Mouse (Mus musculus) heart, embryonic 16.5 days (tissue): ENCODE data around the gene St6galnac3. TPM values are rescaled to one million over a fixed set of nuclear protein-coding genes. Genes with fewer than 3 reads are reported as not detected.

ENCODE experiments used
- ATAC-seq: fragments of 200-750 bp; cut with Nextera tagmentation; replicated peaks from 2 replicates; pipeline ENCODE4 v1.8.0; 2017; ENCODE audit warnings: moderate number of reproducible peaks; ENCODE audit not compliant: insufficient read depth, low FRiP score; ENCODE audit errors: extremely low read depth
- H3K27ac ChIP-seq: fragments of 300-500 bp; sonication (generic); 2 replicates; pipeline ENCODE4 v1.5.1; 2014; ENCODE audit warnings: mild to moderate bottlenecking, low read length, control low read depth, moderate library complexity
- H3K27me3 ChIP-seq: fragments of 300-500 bp; sonication (generic); 2 replicates; pipeline ENCODE4 v1.6.1; 2014; ENCODE audit warnings: low read length, mixed read lengths; ENCODE audit not compliant: control insufficient read depth, insufficient read depth
- H3K36me3 ChIP-seq: fragments of 300-500 bp; sonication (generic); 2 replicates; pipeline ENCODE4 v1.6.1; 2014; ENCODE audit not compliant: control insufficient read depth, insufficient read depth
- H3K4me1 ChIP-seq: fragments of 300-500 bp; sonication (generic); 2 replicates; pipeline ENCODE4 v1.6.1; 2014; ENCODE audit warnings: low read length, mixed read lengths; ENCODE audit not compliant: control insufficient read depth, insufficient read depth
- H3K4me2 ChIP-seq: fragments of 300-500 bp; sonication (generic); 2 replicates; pipeline ENCODE4 v1.6.1; 2014; ENCODE audit warnings: low read depth, mild to moderate bottlenecking, control low read depth, low read length
- H3K4me3 ChIP-seq: fragments of 300-500 bp; sonication (generic); 2 replicates; pipeline ENCODE4 v1.5.1; 2014; ENCODE audit warnings: mild to moderate bottlenecking, control low read depth, low read length
- H3K9ac ChIP-seq: fragments of 300-500 bp; sonication (generic); 2 replicates; pipeline ENCODE4 v1.6.1; 2014; ENCODE audit warnings: low read length, control low read depth
- H3K9me3 ChIP-seq: fragments of 300-500 bp; sonication (generic); replicated peaks from 2 replicates; pipeline ENCODE4 v1.6.1; 2016; ENCODE audit warnings: low read length; ENCODE audit not compliant: control insufficient read depth
- WGBS: fragments of 180-500 bp; shearing (Covaris S2); extraction: QIAGEN DNeasy Blood & Tissue Kit; methylation state at CpG from one replicate; pipeline ENCODE4 v1.1.7; 2014; 5-methylcytosine and 5-hydroxymethylcytosine counted together
- polyA plus RNA-seq: library from polyadenylated mRNA; unstranded; fragments of >200 nt; fragmentation: Nextera tagmentation; extraction: Ambion mirVana; gene quantifications from 2 replicates; pipeline ENCODE4 v1.2.1, GENCODE M21; 2015

St6galnac3 gene
- polyA plus RNA-seq, 1 experiment from 2014 or later = 20.8 TPM

- Histone ChIP-seq H3K36me3 (no peaks in the 10 kb centered on the region), H3K4me1 (no peaks in the 10 kb centered on the region), H3K4me3 (no peak overlapping the region), H3K27me3 (no peaks in the 10 kb centered on the region), H3K9ac (no peak overlapping the region), H3K27ac (no peak overlapping the region), H3K9me3 (no peaks in the 10 kb centered on the region), H3K4me2 (no peak overlapping the region)
- ATAC-seq = no peak
- WGBS = 77% methylated on average over 11 of the region's 11 CpGs
Observed at GRCm38 (mm10) chr3:153605767-153606098, 119.2 kb downstream of the St6galnac3 start.

- Histone ChIP-seq H3K27ac (no peak overlapping the region), H3K9ac (no peak overlapping the region), H3K27me3 (no peaks in the 10 kb centered on the region), H3K4me3 (no peak overlapping the region), H3K9me3 (no peaks in the 10 kb centered on the region), H3K36me3 (no peaks in the 10 kb centered on the region), H3K4me2 (no peak overlapping the region), H3K4me1 (no peaks in the 10 kb centered on the region)
- ATAC-seq = no peak
- WGBS = 85% methylated on average over 19 of the region's 19 CpGs
Observed at GRCm38 (mm10) chr3:153605089-153605766, 119.7 kb downstream of the St6galnac3 start.

GRCm38 (mm10) chr3:153599179-153599578 is 125.8 kb downstream of the St6galnac3 start:
- no peaks in the 10 kb centered on the region for H3K9me3 ChIP-seq
- H3K36me3 ChIP-seq = no peaks in the 10 kb centered on the region
- WGBS = 58% methylated on average over 2 of the region's 2 CpGs
- H3K9ac ChIP-seq = no peak overlapping the region
- no peak overlapping the region for H3K27ac ChIP-seq
- ATAC-seq = no peak
- H3K4me2 ChIP-seq = no peak overlapping the region
- no peaks in the 10 kb centered on the region for H3K27me3 ChIP-seq
- no peak overlapping the region for H3K4me3 ChIP-seq
- H3K4me1 ChIP-seq = no peaks in the 10 kb centered on the region

GRCm38 (mm10) chr3:153598631-153599030 is 126.3 kb downstream of the St6galnac3 start:
- WGBS = 94% methylated on average over 6 of the region's 6 CpGs

GRCm38 (mm10) chr3:153594531-153594930 is 130.4 kb downstream of the St6galnac3 start:
- H3K36me3 ChIP-seq = no peaks in the 10 kb centered on the region
- no peak overlapping the region for H3K4me3 ChIP-seq
- ATAC-seq = no peak
- H3K27me3 ChIP-seq = no peaks in the 10 kb centered on the region
- no peaks in the 10 kb centered on the region for H3K4me1 ChIP-seq
- H3K9ac ChIP-seq = no peak overlapping the region
- no peaks in the 10 kb centered on the region for H3K9me3 ChIP-seq
- 88% methylated on average over 9 of the region's 9 CpGs for WGBS
- no peak overlapping the region for H3K4me2 ChIP-seq
- H3K27ac ChIP-seq = no peak overlapping the region

More at GRCm38 (mm10) chr3:153598631-153599030, 126.3 kb downstream of the St6galnac3 start:
- no peak overlapping the region for H3K4me3 ChIP-seq
- no peaks in the 10 kb centered on the region for H3K36me3 ChIP-seq
- no peak overlapping the region for H3K27ac ChIP-seq
- no peak for ATAC-seq
- H3K9me3 ChIP-seq = no peaks in the 10 kb centered on the region
- H3K4me1 ChIP-seq = no peaks in the 10 kb centered on the region
- H3K27me3 ChIP-seq = no peaks in the 10 kb centered on the region
- no peak overlapping the region for H3K4me2 ChIP-seq
- H3K9ac ChIP-seq = no peak overlapping the region

- H3K27me3 ChIP-seq = no peaks in the 10 kb centered on the region
- H3K4me1 ChIP-seq = no peaks in the 10 kb centered on the region
- H3K9me3 ChIP-seq = no peaks in the 10 kb centered on the region
- H3K27ac ChIP-seq = no peak overlapping the region
- no peak for ATAC-seq
- H3K4me2 ChIP-seq = no peak overlapping the region
- 36% methylated on average over 4 of the region's 4 CpGs for WGBS
- no peaks in the 10 kb centered on the region for H3K36me3 ChIP-seq
- no peak overlapping the region for H3K4me3 ChIP-seq
- no peak overlapping the region for H3K9ac ChIP-seq
Observed at GRCm38 (mm10) chr3:153593978-153594377, 131.0 kb downstream of the St6galnac3 start.

GRCm38 (mm10) chr3:153593103-153593502 is 131.9 kb downstream of the St6galnac3 start:
- Histone ChIP-seq H3K4me3 (no peak overlapping the region), H3K27ac (no peak overlapping the region), H3K4me2 (no peak overlapping the region), H3K27me3 (no peaks in the 10 kb centered on the region), H3K9me3 (no peaks in the 10 kb centered on the region), H3K9ac (no peak overlapping the region), H3K4me1 (no peaks in the 10 kb centered on the region), H3K36me3 (no peaks in the 10 kb centered on the region)
- no peak for ATAC-seq
- 72% methylated on average over 3 of the region's 3 CpGs for WGBS

GRCm38 (mm10) chr3:153587594-153587993 is 137.4 kb downstream of the St6galnac3 start:
- no peak overlapping the region for H3K9ac ChIP-seq
- WGBS = 23% methylated on average over 1 of the region's 1 CpGs
- H3K4me1 ChIP-seq = no peaks in the 10 kb centered on the region
- no peaks in the 10 kb centered on the region for H3K27me3 ChIP-seq
- no peaks in the 10 kb centered on the region for H3K9me3 ChIP-seq
- no peak overlapping the region for H3K4me2 ChIP-seq
- H3K36me3 ChIP-seq = no peaks in the 10 kb centered on the region
- no peak for ATAC-seq
- no peak overlapping the region for H3K4me3 ChIP-seq
- H3K27ac ChIP-seq = no peak overlapping the region

GRCm38 (mm10) chr3:153584836-153585235 is 140.1 kb downstream of the St6galnac3 start:
- Histone ChIP-seq H3K4me3 (no peak overlapping the region), H3K27me3 (no peaks in the 10 kb centered on the region), H3K9me3 (no peaks in the 10 kb centered on the region), H3K4me1 (0 out of 2 replicates have a peak, but pooled peaks cover 4% of the 10 kb centered on the region), H3K36me3 (no peaks in the 10 kb centered on the region), H3K4me2 (no peak overlapping the region), H3K27ac (no peak overlapping the region), H3K9ac (no peak overlapping the region)
- WGBS = 66% methylated on average over 3 of the region's 3 CpGs
- ATAC-seq = no peak
